Mouse (Mus musculus) CH12.LX (cell line): ENCODE results near the gene Cyp2f2. TPM values are rescaled to one million over a fixed set of nuclear protein-coding genes. Genes with fewer than 3 reads are reported as not detected.

Experiments
- DNase-seq: peaks from one replicate; pipeline ENCODE4 v3.0.0-alpha.2; 2013; ENCODE audit errors: extremely low read depth
- H3K27ac ChIP-seq: 2 replicates; pipeline ENCODE4 v1.5.1; 2012; ENCODE audit warnings: low read depth, mild to moderate bottlenecking, control low read depth, moderate library complexity; ENCODE audit not compliant: insufficient read depth
- H3K27me3 ChIP-seq: replicated peaks from 2 replicates; pipeline ENCODE3; 2012; ENCODE audit warnings: inconsistent platforms
- H3K36me3 ChIP-seq, 2 experiments: replicated peaks in 1 of 2; 2 replicates each; pipeline versions ENCODE3 to v1.6.1; 2012; ENCODE audit warnings: inconsistent platforms in 1 of 2, low read length in 1 of 2, mild to moderate bottlenecking in 1 of 2, mixed read lengths in 1 of 2, moderate library complexity in 1 of 2; ENCODE audit not compliant: control insufficient read depth in 1 of 2, insufficient read depth in 1 of 2
- H3K4me1 ChIP-seq, 2 experiments: 2 replicates each; pipeline ENCODE4 v1.6.1; 2012; ENCODE audit warnings: inconsistent platforms in 1 of 2, moderate library complexity in 1 of 2; ENCODE audit not compliant: insufficient read depth in 2 of 2, control insufficient read depth in 1 of 2
- H3K4me2 ChIP-seq: 2 replicates; pipeline ENCODE4 v1.6.1; 2012; ENCODE audit warnings: low read depth, mild to moderate bottlenecking, control low read depth; ENCODE audit not compliant: poor library complexity, insufficient read depth, severe bottlenecking
- H3K4me3 ChIP-seq, 3 experiments: fragments of 150-350 bp in 1 of 3; sonication (generic) in 1 of 3; replicated peaks in 1 of 3; 2 replicates each; pipeline versions ENCODE3 to v1.5.1; 2011 to 2012; ENCODE audit warnings: low read depth in 2 of 3, low read length in 2 of 3, mild to moderate bottlenecking in 2 of 3, moderate library complexity in 2 of 3, control low read depth in 1 of 3, improper control_type of control experiment in 1 of 3, inconsistent platforms in 1 of 3, mixed read lengths in 1 of 3; ENCODE audit not compliant: poor library complexity in 1 of 3
- H3K79me2 ChIP-seq: replicated peaks from 2 replicates; pipeline ENCODE4 v1.6.1; 2012; ENCODE audit warnings: mild to moderate bottlenecking, moderate library complexity; ENCODE audit not compliant: control insufficient read depth, poor library complexity, insufficient read depth, severe bottlenecking; ENCODE audit errors: extremely low read depth
- H3K9ac ChIP-seq: 2 replicates; pipeline ENCODE4 v1.6.1; 2012; ENCODE audit warnings: low read depth, mild to moderate bottlenecking, control low read depth, moderate library complexity; ENCODE audit not compliant: insufficient read depth
- H3K9me3 ChIP-seq: replicated peaks from 2 replicates; pipeline ENCODE3; 2012; ENCODE audit warnings: low read length, inconsistent platforms, mixed read lengths
- CHD1 ChIP-seq: IDR thresholded peaks from 2 replicates; pipeline ENCODE4 v1.6.1; 2012; ENCODE audit warnings: low read depth, low read length, improper control_type of control experiment, inconsistent platforms
- CTCF ChIP-seq, 2 experiments: IDR thresholded peaks in 1 of 2; conservative IDR thresholded peaks in 1 of 2; 2 replicates each; pipeline ENCODE4 v1.5.1; 2011 to 2012; ENCODE audit warnings: low read depth in 2 of 2, low read length in 2 of 2, improper control_type of control experiment in 1 of 2, inconsistent platforms in 1 of 2, mild to moderate bottlenecking in 1 of 2, moderate library complexity in 1 of 2
- E2F4 ChIP-seq: IDR thresholded peaks from 2 replicates; pipeline ENCODE4 v1.6.1; 2011; ENCODE audit warnings: low read depth, low read length, improper control_type of control experiment; ENCODE audit not compliant: insufficient replicate concordance
- EP300 ChIP-seq: IDR thresholded peaks from 2 replicates; pipeline ENCODE4 v1.6.1; 2011; ENCODE audit warnings: low read length, improper control_type of control experiment
- GABPA ChIP-seq: IDR thresholded peaks from 2 replicates; pipeline ENCODE4 v1.6.1; 2012; ENCODE audit warnings: low read depth, low read length, improper control_type of control experiment, inconsistent platforms; ENCODE audit not compliant: insufficient replicate concordance
- HCFC1 ChIP-seq: IDR thresholded peaks from 2 replicates; pipeline ENCODE4 v1.6.1; 2012; ENCODE audit warnings: low read depth, mild to moderate bottlenecking, inconsistent platforms, low read length, improper control_type of control experiment
- JUN ChIP-seq: IDR thresholded peaks from 2 replicates; pipeline ENCODE4 v1.6.1; 2011; ENCODE audit warnings: low read depth, mild to moderate bottlenecking, low read length, improper control_type of control experiment, moderate library complexity; ENCODE audit not compliant: insufficient read depth
- JUND ChIP-seq: conservative IDR thresholded peaks from 2 replicates; pipeline ENCODE4 v1.6.1; 2011; ENCODE audit warnings: low read depth, low read length, improper control_type of control experiment
- KAT2A ChIP-seq: IDR thresholded peaks from 2 replicates; pipeline ENCODE4 v1.6.1; 2012; ENCODE audit warnings: low read length, improper control_type of control experiment, inconsistent platforms; ENCODE audit not compliant: insufficient replicate concordance
- MAZ ChIP-seq: IDR thresholded peaks from 2 replicates; pipeline ENCODE4 v1.6.1; 2012; ENCODE audit warnings: low read depth, mild to moderate bottlenecking, inconsistent platforms, low read length, improper control_type of control experiment, moderate library complexity
- NRF1 ChIP-seq: IDR thresholded peaks from 2 replicates; pipeline ENCODE4 v1.6.1; 2014; ENCODE audit warnings: low read depth, mild to moderate bottlenecking, inconsistent platforms, low read length, improper control_type of control experiment, moderate library complexity
- PAX5 ChIP-seq: IDR thresholded peaks from 2 replicates; pipeline ENCODE4 v1.6.1; 2012; ENCODE audit warnings: low read length, inconsistent platforms, mixed read lengths
- POLR2A ChIP-seq: IDR thresholded peaks from 2 replicates; pipeline ENCODE4 v1.6.1; 2011; ENCODE audit warnings: low read depth, mild to moderate bottlenecking, improper control_type of control experiment, low read length
- POLR2AphosphoS2 ChIP-seq: IDR thresholded peaks from 2 replicates; pipeline ENCODE4 v1.6.1; 2011; ENCODE audit warnings: low read depth, low read length, improper control_type of control experiment
- RAD21 ChIP-seq: IDR thresholded peaks from 2 replicates; pipeline ENCODE4 v1.6.1; 2011; ENCODE audit warnings: low read depth, mild to moderate bottlenecking, low read length, improper control_type of control experiment, moderate library complexity
- RCOR1 ChIP-seq: conservative IDR thresholded peaks from 2 replicates; pipeline ENCODE4 v1.6.1; 2012; ENCODE audit warnings: low read depth, mild to moderate bottlenecking, inconsistent platforms, low read length, improper control_type of control experiment
- SMC3 ChIP-seq: IDR thresholded peaks from 2 replicates; pipeline ENCODE4 v1.6.1; 2011; ENCODE audit warnings: low read depth, low read length, improper control_type of control experiment
- TBP ChIP-seq: conservative IDR thresholded peaks from 2 replicates; pipeline ENCODE4 v1.6.1; 2011; ENCODE audit warnings: low read depth, low read length, improper control_type of control experiment
- USF2 ChIP-seq: conservative IDR thresholded peaks from 2 replicates; pipeline ENCODE4 v1.6.1; 2011; ENCODE audit warnings: low read depth, low read length, improper control_type of control experiment
- ZC3H11A ChIP-seq: IDR thresholded peaks from 2 replicates; pipeline ENCODE4 v1.6.1; 2012; ENCODE audit warnings: low read depth, mild to moderate bottlenecking, inconsistent platforms, low read length, improper control_type of control experiment
- ZNF384 ChIP-seq: IDR thresholded peaks from 2 replicates; pipeline ENCODE4 v1.6.1; 2012; ENCODE audit warnings: low read depth, low read length, improper control_type of control experiment, inconsistent platforms
- dilution Hi-C: fragments of 300-500 bp; cut with MboI; formaldehyde crosslinking; loops from 2 replicates; pipeline ENCODE4 v1.14.3; 2020; ENCODE audit warnings: low sequenced_read_pairs; ENCODE audit not compliant: extremely low pct_unique_long_range_greater_than_20kb, extremely low pct_ligation_motif_present
- in situ Hi-C: fragments of 300-500 bp; cut with MboI; formaldehyde crosslinking; loops from 3 replicates; pipeline ENCODE4 v1.14.3; 2019; ENCODE audit warnings: low sequenced_read_pairs, low pct_ligation_motif_present, low pct_unique_long_range_greater_than_20kb, mixed read lengths
- polyA plus RNA-seq: library from polyadenylated mRNA; unstranded; fragments of >175 nt; gene quantifications from 2 replicates; pipeline ENCODE4 v1.2.1, GENCODE M21; 2012; ENCODE audit warnings: low read depth; ENCODE audit not compliant: insufficient read length
- total RNA-seq, 2 experiments: library from RNA; depleted of rRNA; stranded (reverse); fragments of 300-350 nt in 1 of 2; fragments of >200 nt in 1 of 2; gene quantifications; 2 replicates each; pipeline ENCODE4 v1.2.3; 2012 to 2014

Cyp2f2 gene
- total and polyA plus RNA-seq, 3 experiments: not detected

DNA sequence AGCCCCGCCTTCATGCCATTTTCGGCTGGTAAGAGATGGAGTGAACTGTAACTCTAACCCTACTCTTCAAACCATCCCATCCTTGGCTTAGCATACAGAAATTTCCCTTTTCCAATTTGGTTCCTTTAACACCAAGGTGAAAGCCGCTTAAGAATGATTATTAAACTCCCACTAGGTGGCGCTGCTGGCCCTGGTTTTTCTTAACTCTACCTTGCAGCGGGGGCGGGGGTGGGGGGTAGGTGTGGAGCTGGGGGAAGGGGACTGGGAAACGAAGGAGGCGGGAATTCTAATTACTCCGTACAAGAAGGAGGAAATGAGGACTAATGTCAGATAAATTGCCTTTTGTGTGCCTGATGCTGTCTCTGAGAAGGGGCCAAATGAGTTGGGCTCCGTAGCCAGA, 12.9 kb downstream of the Cyp2f2 start:
- no peaks in the 10 kb centered on the region for H3K79me2 ChIP-seq
- peak; percentile 62 for DNase-seq
- H3K9me3 ChIP-seq: peaks cover 7% of the 10 kb centered on the region
- H3K9ac ChIP-seq: no peak overlapping the region
- in situ Hi-C loops: loop anchor here (25.0 kb wide), 1 partner anchor 370 kb away; the partner anchor contains the start of gene Cyp2b19
- H3K27ac ChIP-seq: no peak overlapping the region
- TF ChIP-seq CTCF (conservative IDR thresholded peaks at IDR 0.05 in 1 of 2, IDR thresholded peaks at IDR 0.05 in 1 of 2; ENCODE audit: low read depth in 2 of 2, low read length in 2 of 2) (peak; percentile 7 to 69; a peak in 2 of 4 replicates), KAT2A (no peak), SMC3 (peak; percentile 56), RAD21 (peak; percentile 57)
- H3K4me3 ChIP-seq: no peak overlapping the region
- no peak overlapping the region for H3K4me2 ChIP-seq
- no peaks in the 10 kb centered on the region for H3K36me3 ChIP-seq
- H3K4me1 ChIP-seq: no peaks in the 10 kb centered on the region
- peaks cover 74% of the 10 kb centered on the region for H3K27me3 ChIP-seq
- dilution Hi-C loops: no loop called here

- Histone ChIP-seq H3K9ac (no peak overlapping the region), H3K27ac (no peak overlapping the region), H3K4me2 (no peak overlapping the region), H3K4me3 (no peak overlapping the region), H3K4me1 (no peaks in the 10 kb centered on the region), H3K36me3 (no peaks in the 10 kb centered on the region), H3K9me3 (peaks cover 7% of the 10 kb centered on the region), H3K79me2 (no peaks in the 10 kb centered on the region), H3K27me3 (peaks cover 70% of the 10 kb centered on the region)
- dilution Hi-C loops (no loop called here), in situ Hi-C loops (loop anchor here (25.0 kb wide), 1 partner anchor 371 kb away; the partner anchor contains the start of gene Cyp2b19)
- DNase-seq: no peak
- TF ChIP-seq E2F4 (no peak), TBP (no peak), USF2 (no peak), KAT2A (no peak), RAD21 (no peak), PAX5 (no peak), GABPA (no peak), NRF1 (no peak), RCOR1 (no peak), ZNF384 (no peak), SMC3 (no peak), MAZ (no peak), EP300 (no peak), POLR2A (no peak), HCFC1 (no peak), CHD1 (no peak), ZC3H11A (no peak), JUND (no peak), POLR2AphosphoS2 (no peak), JUN (no peak)
Measured at GRCm38 (mm10) chr7:27133156-27133555, 13.4 kb downstream of the Cyp2f2 start.
